Mouse (Mus musculus) spleen, adult 2 months (tissue): ENCODE data around the gene Lrcol1.

Source experiments
- CTCF ChIP-seq: fragments of 200-500 bp; IDR thresholded peaks from 2 replicates; pipeline ENCODE4 v1.5.1; 2011; ENCODE audit warnings: mild to moderate bottlenecking, inconsistent platforms; ENCODE audit not compliant: insufficient read depth, insufficient read length, insufficient replicate concordance; ENCODE audit errors: extremely low read depth
- POLR2A ChIP-seq: fragments of 200-500 bp; IDR thresholded peaks from 2 replicates; pipeline ENCODE4 v1.6.1; 2011; ENCODE audit warnings: low read depth, low read length, inconsistent platforms

GRCm38 (mm10) chr5:110296637-110297036, 47.9 kb upstream of the Lrcol1 start:
- TF ChIP-seq CTCF = no peak
- TF ChIP-seq POLR2A = no peak
